Mouse (Mus musculus) ES-Bruce4 (cell line): ENCODE results near the gene Mpzl3.

Source experiments
- CTCF ChIP-seq: IDR thresholded peaks from one replicate; pipeline ENCODE4 v1.8.1; 2011; ENCODE audit warnings: low read depth, low read length
- EP300 ChIP-seq: IDR thresholded peaks from 2 replicates; pipeline ENCODE4 v1.6.1; 2011; ENCODE audit warnings: low read depth, low read length; ENCODE audit not compliant: insufficient read depth
- POLR2A ChIP-seq: IDR thresholded peaks from one replicate; pipeline ENCODE4 v1.8.1; 2011; ENCODE audit warnings: low read length; ENCODE audit not compliant: insufficient read depth

GRCm38 (mm10) chr9:45092641-45093040 lies 37.7 kb downstream of the Mpzl3 start:
- TF ChIP-seq POLR2A (no peak), CTCF (no peak), EP300 (no peak)
